Mouse (Mus musculus) gastrocnemius, postnatal 14 days (tissue): Measurements from ENCODE around the gene Tns1. TPM values are rescaled to one million over a fixed set of nuclear protein-coding genes. Genes with fewer than 3 reads are reported as not detected.
A peak's percentile ranks its signal among the peaks of the same experiment; 100 is the strongest.

Experiments used
- DNase-seq: peaks from one replicate; pipeline ENCODE4 v3.0.0; 2021; ENCODE audit warnings: mixed read lengths
- intact Hi-C: fragments of 180-260 bp; cut with DNase I; formaldehyde crosslinking; loops from one replicate; pipeline ENCODE4 v1.15.1; 2025; ENCODE audit warnings: low total_unique reads
- total RNA-seq, 2 experiments: library from RNA; stranded (reverse); gene quantifications; 2 replicates each; pipeline ENCODE4 v1.2.3; 2021

Tns1 gene
- total RNA-seq, 2 experiments from 2014 or later = 176 to 217 TPM

- DNase-seq = no peak
- intact Hi-C loops = no loop called here
Observed at GRCm38 (mm10) chr1:73954614-73955013, 169.6 kb downstream of the Tns1 start.

- no peak for DNase-seq
- intact Hi-C loops = no loop called here
Observed at GRCm38 (mm10) chr1:73954015-73954408, 170.2 kb downstream of the Tns1 start.

GRCm38 (mm10) chr1:73953317-73954014 lies 170.8 kb downstream of the Tns1 start:
- intact Hi-C loops = no loop called here
- no peak for DNase-seq

GRCm38 (mm10) chr1:73952598-73952997 lies 171.7 kb downstream of the Tns1 start:
- intact Hi-C loops = no loop called here
- no peak for DNase-seq

GRCm38 (mm10) chr1:73951178-73951577 lies 173.1 kb downstream of the Tns1 start:
- DNase-seq = no peak
- intact Hi-C loops = no loop called here

- no peak for DNase-seq
- intact Hi-C loops = no loop called here
Observed at GRCm38 (mm10) chr1:73948757-73949156, 175.5 kb downstream of the Tns1 start.

- intact Hi-C loops = no loop called here
- DNase-seq = no peak
Observed at GRCm38 (mm10) chr1:73947525-73948304, 176.5 kb downstream of the Tns1 start.

- intact Hi-C loops = no loop called here
- no peak for DNase-seq
Observed at GRCm38 (mm10) chr1:73946701-73947100, 177.5 kb downstream of the Tns1 start.

- intact Hi-C loops = no loop called here
- DNase-seq = no peak
Observed at GRCm38 (mm10) chr1:73944393-73944792, 179.9 kb downstream of the Tns1 start.

GRCm38 (mm10) chr1:73943667-73944289 lies 180.5 kb downstream of the Tns1 start:
- intact Hi-C loops = no loop called here
- peak; percentile 92 for DNase-seq

GRCm38 (mm10) chr1:73943255-73943654 lies 181.0 kb downstream of the Tns1 start:
- intact Hi-C loops = no loop called here

GRCm38 (mm10) chr1:73942243-73942642 lies 182.0 kb downstream of the Tns1 start:
- peak; percentile 81 for DNase-seq
- intact Hi-C loops = no loop called here

More at GRCm38 (mm10) chr1:73943255-73943654, 181.0 kb downstream of the Tns1 start:
- DNase-seq = no peak

GRCm38 (mm10) chr1:73941697-73942096 lies 182.6 kb downstream of the Tns1 start:
- intact Hi-C loops = no loop called here
- DNase-seq = no peak

- intact Hi-C loops = no loop called here
- DNase-seq = no peak
Observed at GRCm38 (mm10) chr1:73940491-73941204, 183.6 kb downstream of the Tns1 start.

- intact Hi-C loops = no loop called here
- no peak for DNase-seq
Observed at GRCm38 (mm10) chr1:73938597-73938996, 185.7 kb downstream of the Tns1 start.

GRCm38 (mm10) chr1:73937805-73938204 lies 186.4 kb downstream of the Tns1 start:
- intact Hi-C loops = no loop called here
- no peak for DNase-seq

GRCm38 (mm10) chr1:73936537-73936936 lies 187.7 kb downstream of the Tns1 start:
- intact Hi-C loops = no loop called here
- no peak for DNase-seq

- DNase-seq = no peak
- intact Hi-C loops = no loop called here
Observed at GRCm38 (mm10) chr1:73935442-73936080, 188.7 kb downstream of the Tns1 start.

- intact Hi-C loops = no loop called here
- no peak for DNase-seq
Observed at GRCm38 (mm10) chr1:73933146-73933490, 191.1 kb downstream of the Tns1 start.
